Mouse (Mus musculus) ES-Bruce4 (cell line): ENCODE results near the gene Cfap299.
A peak's percentile ranks its signal among the peaks of the same experiment; 100 is the strongest.

Experiments used
- CTCF ChIP-seq: IDR thresholded peaks from one replicate; pipeline ENCODE4 v1.8.1; 2011; ENCODE audit warnings: low read depth, low read length
- EP300 ChIP-seq: IDR thresholded peaks from 2 replicates; pipeline ENCODE4 v1.6.1; 2011; ENCODE audit warnings: low read depth, low read length; ENCODE audit not compliant: insufficient read depth
- POLR2A ChIP-seq: IDR thresholded peaks from one replicate; pipeline ENCODE4 v1.8.1; 2011; ENCODE audit warnings: low read length; ENCODE audit not compliant: insufficient read depth

DNA sequence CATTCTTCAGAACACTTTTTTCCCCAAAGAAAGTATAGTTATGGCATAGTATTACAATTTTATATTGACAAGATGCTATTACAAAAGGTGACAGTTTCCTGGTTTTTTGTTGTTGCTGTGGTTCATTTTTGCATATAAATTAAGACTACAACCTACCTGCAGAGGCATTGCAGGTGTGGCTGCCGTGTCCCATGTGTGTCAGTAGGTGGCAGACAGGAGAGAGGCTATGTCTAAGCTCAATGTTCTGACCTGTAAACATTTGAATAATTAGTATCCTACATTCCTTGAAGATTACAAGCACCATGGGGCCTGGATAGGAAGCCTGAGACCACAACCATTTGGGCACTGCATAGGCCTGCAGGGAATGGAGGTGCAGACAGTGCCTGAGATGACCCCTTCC, 212.2 kb downstream of the Cfap299 start:
- TF ChIP-seq CTCF (peak; percentile 30), POLR2A (no peak), EP300 (no peak)
